Comparison of ENCODE assay signal across 10 mouse cellular contexts in genomic region chr11:84939508-84940053, GRCm38 (mm10). TPM values are rescaled to one million over a fixed set of nuclear protein-coding genes. Genes with fewer than 3 reads are reported as not detected.
A peak's percentile ranks its signal among the peaks of the same experiment; 100 is the strongest.
DNase-seq lines count a peak whose midpoint lies in the region.
"Had no signal": no experiment of that assay in that cellular context is flagged by ENCODE, and none has a peak within 500 bp of the region (broad histone marks: within the 10 kb centered on the region; RNA-seq: fewer than 3 reads in every experiment).

No protein-coding gene starts in this region.

- DNase-seq in left cerebral cortex, adult 18-20 months (ENCODE audit: low spot score in 2 of 2) = peak; percentile 52 to 72
- DNase-seq in left cerebral cortex, adult 11 months (ENCODE audit: low spot score) = no peak
- DNase-seq in frontal cortex, adult 2 months (ENCODE audit: extremely low spot score in 1 of 2, low spot score in 1 of 2) = peak; percentile 53 to 75
- DNase-seq in layer of hippocampus, postnatal 10 days (ENCODE audit: low spot score in 2 of 2) = peak; percentile 56 to 71
- peak; percentile 55 for DNase-seq in right cerebral cortex, postnatal 25 days
- DNase-seq in spleen, postnatal 10 days (ENCODE audit: low spot score in 2 of 2) = no peak
- DNase-seq in kidney, postnatal 25 days = no peak
- DNase-seq: adrenal gland, adult 2 months; cerebellum, adult 9-11 months; kidney, postnatal 36 days had no signal

RNA-seq across cellular contexts. Expression of gene Car4, which starts 18.0 kb away (rescaled TPM):
- 10 to 100 TPM; 58.5 to 66.3 TPM for total RNA-seq in left cerebral cortex, adult 18-20 months (2021)
- polyA plus RNA-seq in frontal cortex, adult 2 months (2012; rRNA removed) = 63.0 and 71.7 TPM in 2 replicates
- total RNA-seq in layer of hippocampus, postnatal 10 days (2021) = 10 to 100 TPM; 56.8 to 63.0 TPM

RNA-seq across cellular contexts. Expression of gene Znhit3, which starts 23.4 kb away (rescaled TPM):
- total RNA-seq in left cerebral cortex, adult 18-20 months (2021) = 10 to 100 TPM; 32.0 to 32.8 TPM
- polyA plus RNA-seq in frontal cortex, adult 2 months (2012; rRNA removed) = 37.8 and 47.5 TPM in 2 replicates
- total RNA-seq in layer of hippocampus, postnatal 10 days (2021) = 10 to 100 TPM; 27.9 to 31.2 TPM

RNA-seq across cellular contexts. Expression of gene Pigw, which starts 59.5 kb away (rescaled TPM):
- total RNA-seq in left cerebral cortex, adult 18-20 months (2021) = 1 to 10 TPM; 5.7 to 7.0 TPM
- polyA plus RNA-seq in frontal cortex, adult 2 months (2012; rRNA removed) = 4.1 and 4.7 TPM in 2 replicates
- total RNA-seq in layer of hippocampus, postnatal 10 days (2021) = 1 to 10 TPM; 8.8 to 9.4 TPM

RNA-seq across cellular contexts. Expression of gene Myo19, which starts 59.6 kb away (rescaled TPM):
- 10 to 100 TPM; 11.1 to 17.1 TPM for total RNA-seq in left cerebral cortex, adult 18-20 months (2021)
- 13.4 and 14.7 TPM in 2 replicates for polyA plus RNA-seq in frontal cortex, adult 2 months (2012; rRNA removed)
- total RNA-seq in layer of hippocampus, postnatal 10 days (2021) = 10 to 100 TPM; 12.0 to 14.0 TPM

Comparison
In these comparisons a context has a peak if more than half of its experiments do, and no peak if none do; other contexts are left out.
1. DNase-seq: peak in left cerebral cortex, adult 18-20 months (2 of 2), frontal cortex, adult 2 months (2 of 2), layer of hippocampus, postnatal 10 days (2 of 2) and right cerebral cortex, postnatal 25 days (single experiment); none in left cerebral cortex, adult 11 months (single experiment), spleen, postnatal 10 days (0 of 2) and kidney, postnatal 25 days (0 of 2).